ENCODE assay signal across 11 mouse cellular contexts in genomic region chr6:17308661-17309060, GRCm38 (mm10). TPM values are rescaled to one million over a fixed set of nuclear protein-coding genes. Genes with fewer than 3 reads are reported as not detected.
DNase-seq lines count a peak whose midpoint lies in the region; ATAC-seq lines count a peak whose summit lies in the region.
"Had no signal": no experiment of that assay in that cellular context is flagged by ENCODE, and none has a peak within 500 bp of the region (broad histone marks: within the 10 kb centered on the region; RNA-seq: fewer than 3 reads in every experiment).

No protein-coding gene starts in this region.

- 55% methylated on average over 2 of the region's 2 CpGs for WGBS in intestine, embryonic 16.5 days
- WGBS in stomach, embryonic 16.5 days, result 35% methylated on average over 2 of the region's 2 CpGs
- 59% methylated on average over 2 of the region's 2 CpGs for WGBS in midbrain, embryonic 16.5 days

- no peak for ATAC-seq in intestine, embryonic 16.5 days
- ATAC-seq in stomach, embryonic 16.5 days (ENCODE audit: insufficient read depth, low FRiP score), result no peak
- ATAC-seq in midbrain, embryonic 16.5 days, result no peak
- ATAC-seq: forebrain, embryonic 14.5 days had no signal

- H3K27ac ChIP-seq in intestine, embryonic 16.5 days (ENCODE audit: low read length), result no peak overlapping the region
- 0 out of 2 replicates have a peak overlapping the region, but pooled peaks have one; percentile 29 for H3K27ac ChIP-seq in stomach, embryonic 16.5 days (ENCODE audit: low read length)
- H3K27ac ChIP-seq in midbrain, embryonic 16.5 days (ENCODE audit: low read length), result no peak overlapping the region
- H3K27ac ChIP-seq: limb, embryonic 13.5 days had no signal

- H3K36me3 ChIP-seq in intestine, embryonic 16.5 days (ENCODE audit: control insufficient read depth, insufficient read depth, low read length), result no peaks in the 10 kb centered on the region
- H3K36me3 ChIP-seq in stomach, embryonic 16.5 days (ENCODE audit: control insufficient read depth, insufficient read depth, low read length), result no peaks in the 10 kb centered on the region
- no peaks in the 10 kb centered on the region for H3K36me3 ChIP-seq in midbrain, embryonic 16.5 days (ENCODE audit: control insufficient read depth, insufficient read depth, low read length)
- H3K36me3 ChIP-seq: limb, embryonic 13.5 days had no signal

- peak overlapping the region; percentile 22; the same call in 1 of the 2 replicates for H3K4me2 ChIP-seq in intestine, embryonic 16.5 days (ENCODE audit: low read depth, low read length)
- H3K4me2 ChIP-seq in stomach, embryonic 16.5 days (ENCODE audit: low read depth, low read length), result peak overlapping the region; percentile 93
- no peak overlapping the region for H3K4me2 ChIP-seq in midbrain, embryonic 16.5 days (ENCODE audit: low read length)

- no peaks in the 10 kb centered on the region for H3K9me3 ChIP-seq in intestine, embryonic 16.5 days (ENCODE audit: control insufficient read depth, low read length)
- H3K9me3 ChIP-seq in stomach, embryonic 16.5 days (replicated peaks; ENCODE audit: control insufficient read depth, low read length), result no peaks in the 10 kb centered on the region
- H3K9me3 ChIP-seq in midbrain, embryonic 16.5 days (replicated peaks; ENCODE audit: control insufficient read depth, low read length, poor library complexity, severe bottlenecking), result no peaks in the 10 kb centered on the region
- H3K9me3 ChIP-seq: limb, embryonic 13.5 days had no signal

- peaks cover 21% of the 10 kb centered on the region; the same call in 1 of the 2 replicates for H3K4me1 ChIP-seq in intestine, embryonic 16.5 days (ENCODE audit: control insufficient read depth, insufficient read depth, low read length)
- H3K4me1 ChIP-seq in stomach, embryonic 16.5 days (ENCODE audit: control insufficient read depth, insufficient read depth, low read length), result peaks cover 18% of the 10 kb centered on the region; the same call in 1 of the 2 replicates
- H3K4me1 ChIP-seq in midbrain, embryonic 16.5 days (ENCODE audit: control insufficient read depth, insufficient read depth, low read length), result peaks cover 9% of the 10 kb centered on the region

- H3K9ac ChIP-seq in intestine, embryonic 16.5 days (ENCODE audit: low read depth, low read length), result no peak overlapping the region
- H3K9ac ChIP-seq in stomach, embryonic 16.5 days (ENCODE audit: low read length), result peak overlapping the region; percentile 55; the same call in 1 of the 2 replicates
- no peak overlapping the region for H3K9ac ChIP-seq in midbrain, embryonic 16.5 days (ENCODE audit: low read depth, low read length)
- H3K9ac ChIP-seq: limb, embryonic 13.5 days had no signal

- H3K27me3 ChIP-seq in intestine, embryonic 16.5 days (replicated peaks; ENCODE audit: control insufficient read depth, insufficient read depth, low read length), result peaks cover 7% of the 10 kb centered on the region; the same call in 1 of the 2 replicates
- H3K27me3 ChIP-seq in stomach, embryonic 16.5 days (ENCODE audit: control insufficient read depth, insufficient read depth, low read length), result no peaks in the 10 kb centered on the region
- peaks cover 15% of the 10 kb centered on the region for H3K27me3 ChIP-seq in midbrain, embryonic 16.5 days (ENCODE audit: control insufficient read depth, insufficient read depth, low read depth, low read length)

- DNase-seq in gastrocnemius, adult 8-10 months (ENCODE audit: low spot score in 2 of 2), result peak; percentile 18 to 21
- DNase-seq in gastrocnemius, postnatal 4 days (ENCODE audit: low spot score in 2 of 2), result no peak
- peak; percentile 8 for DNase-seq in ovary, adult 18-20 months (ENCODE audit: low spot score)
- DNase-seq in ovary, postnatal 14 days (ENCODE audit: low spot score), result no peak
- DNase-seq in left cerebral cortex, adult 9 months (ENCODE audit: low spot score in 2 of 2), result no peak
- DNase-seq: kidney, postnatal 36 days had no signal

- peak overlapping the region; percentile 27 for H3K4me3 ChIP-seq in intestine, embryonic 16.5 days (ENCODE audit: low read length)
- peak overlapping the region; percentile 76 for H3K4me3 ChIP-seq in stomach, embryonic 16.5 days (replicated peaks; ENCODE audit: low read length)
- H3K4me3 ChIP-seq in midbrain, embryonic 16.5 days (ENCODE audit: low read depth, low read length), result no peak overlapping the region

RNA-seq across cellular contexts. Expression of gene Cav1, which starts 2.5 kb away (rescaled TPM):
- total RNA-seq in gastrocnemius, adult 8-10 months (2022), result 100 to 1,000 TPM in 1 of 4 experiments, 10 to 100 TPM in 3; 58.0 to 113 (median 69.8) TPM
- total RNA-seq in gastrocnemius, postnatal 4 days (2021), result 100 to 1,000 TPM; 376 to 427 TPM
- polyA plus RNA-seq in intestine, embryonic 16.5 days (2015; fragmentation: Nextera tagmentation; extraction: Ambion mirVana), result 189 and 198 TPM in 2 replicates
- polyA plus RNA-seq in stomach, embryonic 16.5 days (2015; fragmentation: Nextera tagmentation; extraction: Ambion mirVana), result 433 and 475 TPM in 2 replicates
- 28.2 and 33.9 TPM in 2 replicates for polyA plus RNA-seq in midbrain, embryonic 16.5 days (2015; fragmentation: Nextera tagmentation; extraction: Ambion mirVana)

RNA-seq across cellular contexts. Expression of gene Cav2, which starts 27.7 kb away (rescaled TPM):
- total RNA-seq in gastrocnemius, adult 8-10 months (2022), result 10 to 100 TPM in 3 of 4 experiments, 1 to 10 TPM in 1; 8.5 to 18.9 (median 12.4) TPM
- total RNA-seq in gastrocnemius, postnatal 4 days (2021), result 10 to 100 TPM; 32.0 to 37.4 TPM
- polyA plus RNA-seq in intestine, embryonic 16.5 days (2015; fragmentation: Nextera tagmentation; extraction: Ambion mirVana), result 21.0 and 22.5 TPM in 2 replicates
- 70.4 and 71.9 TPM in 2 replicates for polyA plus RNA-seq in stomach, embryonic 16.5 days (2015; fragmentation: Nextera tagmentation; extraction: Ambion mirVana)
- 16.0 and 17.1 TPM in 2 replicates for polyA plus RNA-seq in midbrain, embryonic 16.5 days (2015; fragmentation: Nextera tagmentation; extraction: Ambion mirVana)

Comparison
In these comparisons a context has a peak if more than half of its experiments do, and no peak if none do; other contexts are left out.
1. DNase-seq: peak in gastrocnemius, adult 8-10 months (2 of 2) and ovary, adult 18-20 months (single experiment); none in gastrocnemius, postnatal 4 days (0 of 2), ovary, postnatal 14 days (single experiment) and left cerebral cortex, adult 9 months (0 of 2).